Mouse (Mus musculus): ENCODE measurements around the gene Zbtb38.

Zbtb38 gene

DNA sequence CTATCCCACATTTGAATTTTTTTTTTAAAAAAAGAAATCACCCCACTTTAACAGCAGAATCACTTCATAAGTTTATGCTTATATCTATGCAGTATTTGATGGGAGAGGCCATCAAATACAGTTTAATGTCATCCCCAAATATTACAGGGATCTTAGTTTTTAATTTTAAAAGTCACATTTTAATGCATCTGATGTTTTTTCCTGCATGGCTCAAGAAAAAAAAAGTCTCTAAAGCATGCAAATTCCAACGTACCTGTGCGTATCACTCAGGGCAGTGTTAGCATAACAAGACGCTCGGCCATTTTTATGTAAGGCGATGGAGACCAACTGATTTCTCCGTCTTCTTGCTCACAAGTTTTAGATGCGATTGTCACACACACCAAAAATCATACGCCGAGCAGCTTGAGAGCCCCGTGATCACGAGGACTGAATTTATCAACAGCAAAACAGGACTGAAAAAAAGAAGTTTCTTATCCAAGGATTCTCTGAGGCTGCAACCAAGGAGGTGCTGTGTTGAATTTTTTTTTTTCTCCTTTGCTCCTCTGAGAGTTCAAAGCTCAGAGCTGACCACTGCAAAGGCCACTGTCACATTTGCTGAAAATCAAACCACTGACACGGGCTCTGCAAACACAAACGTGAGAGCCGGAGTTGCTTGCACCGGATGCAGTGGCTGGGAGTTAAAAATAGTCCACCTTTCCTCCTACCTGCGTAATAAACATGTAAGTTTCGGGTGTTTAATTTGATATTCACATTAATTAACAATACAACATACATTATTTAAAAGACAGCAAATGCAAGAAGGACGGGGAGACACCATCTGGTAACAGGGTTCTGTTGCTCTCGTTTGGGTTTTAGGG, 21.4 kb downstream of the Zbtb38 start:
- no peak for DNase-seq (ENCODE audit: low spot score in 2 of 2)

DNA sequence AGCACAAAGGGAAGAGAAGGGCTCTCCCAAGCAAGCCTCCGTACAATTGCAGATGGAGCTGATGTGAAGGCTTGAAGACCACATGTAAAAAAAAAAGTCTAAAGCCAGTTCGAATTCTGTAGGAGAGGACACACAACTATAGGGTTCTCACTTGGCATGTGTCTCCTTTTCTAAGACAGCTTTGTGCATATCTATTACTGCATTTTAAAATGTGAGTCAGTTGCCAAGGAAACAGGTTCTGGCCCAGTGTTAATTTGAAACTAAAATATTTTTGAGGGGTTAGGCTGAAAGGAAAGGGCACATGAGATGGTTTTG, 22.4 kb downstream of the Zbtb38 start:
- DNase-seq (ENCODE audit: low spot score in 2 of 2) = no peak

DNA sequence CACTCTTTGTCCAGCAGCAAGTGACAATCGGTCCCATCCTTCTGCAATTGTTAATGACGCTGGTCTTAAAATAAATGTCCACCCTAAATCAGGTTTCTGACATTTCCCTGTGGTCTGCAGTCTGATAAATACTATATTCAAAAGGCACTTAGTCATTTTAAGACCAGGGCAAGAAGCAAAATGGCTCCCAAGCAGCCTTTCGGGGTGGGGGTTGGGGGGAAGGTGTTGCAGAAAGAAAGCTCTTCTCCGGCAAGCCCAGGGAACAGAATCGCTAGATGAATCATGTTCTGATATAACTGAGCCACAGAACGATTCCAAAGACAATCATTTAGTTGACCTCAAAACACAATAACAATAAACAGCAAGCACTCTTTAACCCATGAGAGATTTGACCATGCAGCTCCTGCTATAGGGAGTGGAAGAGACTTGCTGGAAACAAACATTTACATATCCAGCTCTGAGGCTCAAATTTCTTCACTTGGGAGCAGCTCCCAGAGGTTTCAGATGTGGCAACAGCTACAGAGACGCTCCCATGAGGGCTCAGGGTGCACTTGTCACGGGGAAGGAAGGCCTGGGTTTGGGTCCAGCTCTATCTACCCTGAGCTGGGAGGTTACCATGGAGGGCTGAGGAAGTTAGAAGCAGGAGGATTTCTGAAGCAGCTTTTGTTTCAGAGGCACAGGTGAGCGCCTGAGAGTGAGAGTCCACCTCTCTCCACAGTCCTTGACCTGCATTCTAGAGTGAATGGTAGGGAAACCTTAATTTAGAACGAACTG, 22.9 kb downstream of the Zbtb38 start:
- DNase-seq (ENCODE audit: low spot score in 2 of 2) = no peak

DNA sequence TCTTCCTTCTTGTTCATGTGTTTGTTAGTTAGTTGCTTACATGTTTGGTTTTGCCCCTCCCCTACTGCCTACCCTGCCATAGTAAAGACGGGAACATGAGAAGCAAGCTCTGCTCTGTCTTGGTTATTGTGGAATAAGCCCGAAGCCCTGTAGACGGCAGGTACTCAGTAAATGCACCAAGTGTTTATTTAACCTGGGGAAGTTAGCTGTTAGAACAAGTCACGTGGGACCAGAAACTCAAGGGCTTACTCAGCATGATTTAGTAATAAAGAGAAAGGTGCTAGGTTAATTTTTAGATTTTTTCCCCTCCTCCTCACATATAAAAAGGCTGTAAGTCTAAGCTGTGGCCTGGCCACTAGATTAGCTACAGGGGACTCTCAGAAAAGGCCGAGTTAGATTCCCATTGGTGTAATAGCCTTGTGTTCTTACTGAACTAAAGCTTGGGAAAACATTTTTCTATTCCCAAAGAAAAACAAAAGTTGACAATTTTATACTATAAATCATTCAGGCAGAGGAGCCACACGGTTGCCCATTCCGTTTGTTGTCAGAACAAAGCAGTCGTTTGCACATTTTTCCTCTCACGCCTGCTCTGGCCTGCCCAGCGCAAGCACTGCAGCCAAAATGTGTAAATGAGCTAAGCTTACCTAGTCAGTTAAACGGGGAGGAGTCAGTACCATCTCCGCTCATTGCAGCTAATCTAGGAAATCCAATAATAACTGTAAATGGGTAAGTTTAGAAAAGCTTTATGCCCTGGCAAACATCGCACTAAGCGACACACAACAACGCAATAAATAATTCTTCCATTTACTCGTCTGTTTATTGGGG, 24.1 kb downstream of the Zbtb38 start:
- DNase-seq (ENCODE audit: low spot score in 2 of 2) = no peak

DNA sequence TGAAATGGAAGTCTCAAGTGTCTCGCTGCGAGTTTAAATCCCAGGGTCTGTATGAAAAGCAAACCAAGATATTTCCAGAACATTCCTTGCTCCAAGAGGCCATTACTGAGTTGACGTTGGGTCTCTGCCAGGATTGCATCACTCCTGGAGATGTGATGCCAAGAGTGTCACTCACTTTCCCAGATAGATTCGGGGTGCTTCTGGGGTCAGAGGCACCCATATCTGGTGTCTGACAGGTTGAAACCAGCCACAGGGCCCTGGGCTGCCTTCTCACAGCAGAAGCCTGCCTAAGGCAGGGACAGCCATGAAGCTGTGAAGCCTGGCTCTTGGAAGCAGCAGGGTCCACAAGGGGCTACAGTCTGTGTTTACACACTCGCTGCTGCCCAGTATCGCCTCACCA, 24.9 kb downstream of the Zbtb38 start:
- peak in 1 of 2 experiments; percentile 65 for DNase-seq (ENCODE audit: low spot score in 2 of 2)

DNA sequence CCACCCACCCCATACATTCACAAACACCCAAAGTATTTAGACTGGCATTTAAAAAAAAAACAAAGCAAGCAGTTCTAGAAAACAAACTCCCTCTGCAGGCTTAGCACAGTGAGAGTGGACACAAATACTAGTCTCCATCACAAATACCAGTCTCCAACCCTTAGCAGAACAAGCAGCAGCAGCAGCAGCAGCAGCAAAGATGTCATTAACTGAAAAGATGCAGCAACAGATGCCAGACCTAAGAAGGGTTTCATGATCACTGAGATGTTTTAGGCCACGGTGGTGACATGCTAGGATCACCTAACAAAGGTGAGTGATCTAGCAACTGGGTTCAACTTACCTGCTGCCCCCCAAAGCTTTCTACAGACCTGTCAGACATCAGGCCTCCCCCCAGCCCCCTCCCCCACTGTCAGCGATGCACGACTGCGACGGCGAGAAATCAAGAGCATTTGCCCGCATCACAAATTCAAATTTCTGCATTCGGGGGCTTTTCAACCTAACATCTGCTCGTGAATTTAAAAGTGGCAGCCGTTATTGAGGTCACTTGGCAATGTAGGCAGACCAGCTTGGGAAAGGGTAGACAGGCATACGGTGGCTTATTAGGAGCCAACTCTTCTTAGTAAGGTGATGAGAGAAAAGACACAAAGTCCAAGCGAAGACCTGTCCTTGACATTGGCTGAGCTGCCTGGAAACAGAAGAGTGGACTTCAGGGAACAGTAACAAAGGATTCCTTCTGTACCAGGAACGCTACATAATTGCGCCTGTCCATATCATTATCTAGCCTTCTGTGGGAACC, 26.1 kb downstream of the Zbtb38 start:
- DNase-seq (ENCODE audit: low spot score in 2 of 2) = no peak

DNA sequence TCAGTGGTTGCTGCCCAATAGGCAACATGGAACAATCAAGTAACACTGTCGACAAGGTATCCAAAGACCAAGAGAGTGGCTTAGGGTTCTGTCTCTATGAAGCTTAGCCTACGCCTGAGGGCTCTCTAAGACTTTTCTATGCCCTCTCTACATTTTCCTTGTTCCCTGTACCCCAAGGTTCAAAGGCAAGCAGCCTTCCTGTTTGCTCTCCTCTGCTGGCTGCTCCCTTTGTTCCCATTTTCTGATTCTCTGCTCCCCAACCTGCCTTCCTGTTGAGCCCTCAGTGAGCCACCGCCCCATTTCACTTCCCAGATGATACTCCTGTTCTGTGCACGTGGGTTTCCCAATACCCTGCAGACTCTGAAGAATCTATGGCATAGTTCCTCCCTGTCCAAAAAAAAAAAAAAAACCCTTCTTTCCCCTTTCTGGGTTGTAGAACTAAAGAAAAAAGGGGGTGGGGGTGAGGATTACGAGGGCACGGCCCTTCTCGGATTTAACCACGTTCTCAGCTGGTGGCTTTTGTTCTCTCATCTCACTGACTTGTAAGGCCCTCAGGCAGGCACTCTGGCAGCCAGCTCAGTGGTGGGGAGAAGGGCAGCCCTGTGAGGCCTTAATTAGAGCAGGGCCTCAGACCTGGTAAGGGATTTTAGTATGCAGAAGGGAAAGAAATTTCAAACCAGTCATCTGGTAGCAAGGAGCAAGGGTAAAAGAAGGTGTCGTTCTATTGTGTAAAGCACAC, 26.9 kb downstream of the Zbtb38 start:
- DNase-seq (ENCODE audit: low spot score in 2 of 2) = no peak

DNA sequence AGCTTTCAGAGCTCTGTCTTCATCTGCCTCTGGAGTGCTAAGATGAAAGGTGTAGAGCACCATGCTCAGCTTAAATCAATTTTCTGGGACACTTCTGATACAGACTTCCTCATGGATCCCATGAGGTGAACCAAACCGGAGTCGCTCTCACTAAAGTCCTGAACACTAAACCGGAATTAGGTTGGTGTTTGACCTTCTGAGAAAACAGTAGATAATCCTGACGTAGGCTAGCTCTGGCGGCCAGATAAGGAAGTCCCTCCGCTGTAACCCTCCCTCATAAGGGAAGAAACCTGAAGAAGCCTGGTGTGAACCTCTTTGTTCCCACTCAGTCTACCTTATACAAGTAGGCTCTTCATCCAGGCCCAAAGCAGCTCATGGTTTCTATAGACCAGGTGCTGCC, 29.0 kb downstream of the Zbtb38 start:
- no peak for DNase-seq (ENCODE audit: low spot score in 2 of 2)

DNA sequence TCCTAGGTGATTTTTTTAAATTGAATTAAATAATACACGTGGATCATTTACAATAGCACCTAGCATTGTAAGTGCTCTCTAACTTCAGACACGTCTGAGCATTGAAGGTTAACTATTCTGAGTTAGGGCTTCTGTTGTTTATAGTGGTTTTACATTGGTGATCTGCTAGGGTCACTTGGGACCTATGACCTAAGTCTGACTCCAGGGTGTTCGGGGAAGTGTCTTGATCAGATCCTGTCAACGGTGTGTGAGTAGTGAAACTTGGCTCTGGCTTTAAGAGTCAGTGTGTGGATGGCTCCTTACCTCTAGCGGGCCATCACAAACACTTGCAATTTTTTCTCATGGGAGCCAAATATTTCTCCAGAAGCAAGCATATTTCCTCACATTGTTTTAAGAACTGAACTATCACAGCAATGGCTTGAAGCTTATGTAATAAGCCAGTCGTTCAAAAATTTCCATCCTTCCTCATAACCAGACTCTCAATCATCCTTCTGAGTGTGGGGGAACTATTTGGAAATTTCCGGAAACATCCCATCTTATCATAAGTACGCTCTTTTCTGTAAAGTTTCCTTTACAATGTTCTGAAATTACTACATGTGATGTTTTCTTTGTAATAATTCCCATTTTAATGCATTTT, 31.4 kb downstream of the Zbtb38 start:
- no peak for DNase-seq (ENCODE audit: low spot score in 2 of 2)

DNA sequence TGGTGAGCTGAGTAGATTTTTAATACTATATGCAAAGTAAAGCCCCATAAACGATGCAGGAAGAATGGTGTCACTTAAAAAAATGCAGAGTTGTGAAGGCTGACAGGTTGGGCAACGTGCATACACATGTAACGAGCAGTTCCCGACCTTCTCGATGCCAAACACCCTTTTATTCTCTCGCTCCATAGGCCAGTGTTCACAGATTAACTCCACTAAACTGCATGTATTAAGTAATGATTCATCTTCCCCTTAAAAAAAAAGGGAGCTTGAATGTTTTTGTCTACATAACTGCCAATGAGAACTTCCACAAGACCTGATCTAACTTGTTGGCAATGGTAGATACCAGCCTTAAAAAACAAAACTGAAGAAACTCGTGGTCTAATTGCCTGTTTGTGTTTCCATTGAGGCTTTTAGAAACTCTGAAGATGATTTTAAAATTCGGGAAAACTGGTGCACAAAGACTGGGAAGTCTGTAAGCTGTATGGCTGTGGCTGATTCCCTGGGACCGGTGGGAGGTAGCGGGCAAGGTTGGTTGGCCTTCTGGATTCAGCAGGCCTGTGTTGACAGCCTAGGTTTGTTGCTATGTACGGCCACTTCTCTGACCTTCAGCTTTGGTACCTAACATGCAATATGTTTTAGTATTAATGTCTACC, 32.0 kb downstream of the Zbtb38 start:
- no peak for DNase-seq (ENCODE audit: low spot score in 2 of 2)

DNA sequence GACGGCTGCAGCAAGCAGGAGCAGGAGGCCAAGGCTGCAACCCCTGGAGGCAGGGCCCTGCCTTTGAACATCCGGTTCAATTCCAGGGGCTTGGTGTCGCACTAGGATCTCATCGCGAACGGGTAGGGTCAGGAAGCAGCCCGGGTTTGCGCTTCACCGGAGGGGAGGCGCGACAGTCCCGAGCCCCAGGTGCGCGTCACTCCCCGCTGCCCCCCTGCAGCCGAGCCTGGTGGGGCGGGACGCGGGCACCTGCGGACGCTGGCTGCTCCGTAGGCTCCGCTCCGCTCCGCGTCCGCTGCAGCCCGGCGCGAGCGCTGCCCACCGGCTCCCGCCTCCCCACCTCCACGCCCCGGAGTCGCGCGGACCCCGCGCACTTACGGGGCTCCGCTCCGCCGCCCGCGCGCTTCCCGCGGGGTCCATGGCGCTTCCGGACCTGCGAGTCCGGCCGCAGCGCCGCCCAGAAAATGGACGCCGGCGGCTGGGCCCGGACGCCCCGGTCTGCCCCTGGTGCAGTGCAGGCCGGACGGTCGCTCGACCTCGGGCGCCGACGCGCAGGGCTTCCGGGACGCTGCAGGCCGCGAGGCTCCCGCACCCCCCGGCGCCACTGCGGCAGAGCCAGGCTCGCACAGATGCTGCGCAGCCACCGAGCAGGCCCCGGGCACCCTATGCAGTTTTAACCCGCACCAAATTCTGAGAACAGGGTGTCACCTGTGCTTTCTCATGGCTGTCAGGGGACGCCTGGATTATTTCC, 33.0 kb downstream of the Zbtb38 start:
- DNase-seq (ENCODE audit: low spot score in 2 of 2) = peak; percentile 65 to 73

DNA sequence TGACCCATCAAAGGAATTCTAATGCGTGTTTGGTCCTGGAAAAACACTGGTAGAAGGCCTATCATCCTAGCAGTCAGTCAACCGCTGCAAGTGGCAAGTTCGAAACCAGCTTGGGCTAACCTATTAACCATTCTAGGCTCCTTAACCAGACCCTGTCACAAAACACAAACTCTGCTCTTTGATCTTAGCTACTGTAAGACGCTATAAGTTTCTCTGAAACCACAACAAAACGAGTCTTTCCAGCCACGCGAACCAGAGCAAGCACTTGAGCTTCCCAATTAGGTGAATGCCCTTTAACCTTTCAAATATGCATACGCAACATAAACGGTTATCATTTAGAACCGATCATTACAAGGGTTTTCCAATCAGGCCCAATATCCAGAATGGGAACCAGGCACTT, 33.7 kb downstream of the Zbtb38 start:
- no peak for DNase-seq (ENCODE audit: low spot score in 2 of 2)

DNA sequence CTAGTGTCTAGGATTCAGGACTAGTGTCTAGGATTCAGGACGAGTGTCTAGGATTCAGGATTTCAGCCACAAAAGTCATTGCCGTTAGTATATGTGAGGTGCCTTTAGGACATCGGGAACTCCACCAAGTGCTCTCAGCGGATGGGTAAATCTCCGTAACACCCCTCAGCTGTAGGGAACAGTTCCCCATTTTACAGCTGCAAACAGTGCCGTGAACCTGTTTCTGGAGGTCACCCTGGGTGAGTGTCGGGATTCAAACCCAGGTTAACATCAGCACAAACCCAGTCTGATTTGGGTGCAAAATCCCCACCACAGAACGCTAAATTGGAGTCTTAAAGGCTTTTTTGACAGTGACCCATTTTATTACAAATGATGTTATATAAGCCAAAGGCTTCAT, 34.2 kb downstream of the Zbtb38 start:
- no peak for DNase-seq (ENCODE audit: low spot score in 2 of 2)

DNA sequence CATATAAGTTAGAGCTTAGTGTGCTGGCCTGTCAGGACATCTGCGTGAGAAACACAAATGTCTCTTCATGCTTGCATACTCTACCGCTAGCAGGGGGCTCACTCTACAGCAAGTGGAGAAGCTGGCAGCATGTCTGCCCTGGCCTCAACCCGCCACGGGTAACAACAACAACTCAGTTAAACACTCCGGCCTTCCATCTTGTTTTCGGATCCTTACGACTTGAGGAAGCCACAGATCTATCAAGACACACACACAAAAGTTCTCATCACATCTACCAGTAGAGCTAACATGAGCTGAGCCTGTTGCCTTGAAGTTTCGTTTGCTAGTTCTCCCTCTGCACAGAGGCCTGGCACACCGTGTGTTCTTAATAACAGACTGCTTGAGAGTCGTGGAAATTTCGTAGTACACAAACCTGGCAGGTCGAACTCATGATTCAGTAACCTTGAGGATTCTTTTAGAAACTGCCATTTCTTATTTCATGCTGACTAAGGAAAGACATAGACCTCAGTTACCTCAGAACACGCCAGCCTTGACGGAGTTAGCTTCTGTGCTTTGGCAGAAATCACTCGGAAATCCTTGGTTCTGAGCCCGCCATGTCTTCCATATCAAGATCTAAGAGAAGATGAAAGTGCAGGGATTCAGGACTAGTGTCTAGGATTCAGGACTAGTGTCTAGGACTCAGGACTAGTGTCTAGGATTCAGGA, 34.8 kb downstream of the Zbtb38 start:
- no peak for DNase-seq (ENCODE audit: low spot score in 2 of 2)

DNA sequence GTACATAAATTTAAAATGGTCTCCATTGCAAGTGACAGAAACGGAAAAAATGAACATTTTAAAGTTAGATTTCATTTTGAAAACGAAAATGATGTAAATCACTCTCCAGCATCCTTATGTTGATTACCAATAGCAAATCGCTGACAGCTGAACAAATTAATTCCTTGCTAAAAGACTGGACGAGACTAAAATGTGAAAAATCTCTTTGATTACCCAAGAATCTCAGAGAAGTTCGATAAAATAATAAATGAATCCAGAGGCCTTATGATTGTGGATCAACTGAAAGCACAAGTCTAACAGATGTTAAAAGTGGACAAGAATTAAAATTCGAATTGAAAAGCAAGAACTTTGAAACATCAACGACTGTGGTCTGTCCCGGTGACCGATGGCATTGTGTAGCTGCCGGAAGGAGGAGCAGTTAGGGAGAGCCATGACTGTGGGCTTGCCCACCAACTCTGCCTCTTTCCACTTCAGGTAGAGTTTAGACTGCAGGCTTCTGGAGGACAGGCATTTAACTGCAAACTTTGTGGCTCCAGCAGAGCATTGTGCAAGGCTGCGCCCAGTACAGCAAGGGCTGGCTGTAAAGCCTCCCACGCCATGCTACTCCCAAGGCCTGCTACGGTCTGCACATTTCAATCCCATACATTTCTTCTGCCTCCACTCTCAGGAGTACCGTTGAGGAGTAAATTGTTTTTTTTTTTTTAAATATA, 35.7 kb downstream of the Zbtb38 start:
- no peak for DNase-seq (ENCODE audit: low spot score in 2 of 2)

DNA sequence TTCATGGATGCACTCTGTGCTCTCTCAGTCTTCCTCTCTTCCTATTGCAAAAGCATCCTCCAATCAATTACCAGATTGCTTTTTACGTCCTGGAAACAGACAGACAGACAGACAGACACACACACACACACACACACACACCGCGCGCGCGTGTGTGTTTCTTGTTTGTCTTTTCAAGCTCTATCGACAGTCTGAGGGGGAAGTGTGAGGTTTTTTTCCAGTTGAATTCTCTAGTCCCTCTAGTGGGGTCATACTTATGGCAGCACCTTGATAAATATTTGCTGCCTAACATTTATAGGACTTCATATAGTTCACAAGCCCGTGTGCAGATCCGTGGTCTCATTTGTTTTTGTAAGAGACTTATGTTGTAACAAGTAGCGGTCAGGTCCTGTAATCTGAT, 36.5 kb downstream of the Zbtb38 start:
- no peak for DNase-seq (ENCODE audit: low spot score in 2 of 2)

DNA sequence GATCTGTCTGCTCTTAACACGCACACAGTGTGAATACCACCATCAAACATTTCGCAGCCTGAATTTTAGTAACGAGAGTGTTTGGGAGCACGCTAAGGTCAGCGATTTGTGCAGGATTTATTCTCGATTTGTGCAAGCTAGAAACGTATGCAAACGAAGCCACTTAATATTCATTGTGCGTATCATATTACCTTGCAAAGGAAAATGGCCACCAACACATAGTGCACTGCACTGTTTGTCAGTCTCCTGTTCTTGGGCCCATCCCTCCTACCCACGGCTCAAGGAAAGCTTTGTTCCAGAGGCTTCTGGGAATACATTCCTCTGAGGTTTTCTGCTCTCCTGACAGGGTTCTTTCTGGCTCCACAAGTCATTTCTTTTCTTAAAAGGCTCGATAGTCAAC, 37.5 kb downstream of the Zbtb38 start:
- DNase-seq (ENCODE audit: low spot score in 2 of 2) = no peak
